Mouse (Mus musculus) hindbrain, embryonic 12.5 days (tissue): ENCODE measurements around the gene Ccl1. TPM values are rescaled to one million over a fixed set of nuclear protein-coding genes. Genes with fewer than 3 reads are reported as not detected.
A peak's percentile ranks its signal among the peaks of the same experiment; 100 is the strongest.

Experiments used
- ATAC-seq: fragments of 200-750 bp; cut with Nextera tagmentation; 2 replicates; pipeline ENCODE4 v1.8.0; 2017; ENCODE audit warnings: moderate TSS enrichment; ENCODE audit not compliant: low FRiP score
- H3K27ac ChIP-seq: fragments of 300-500 bp; sonication (generic); 2 replicates; pipeline ENCODE4 v1.5.1; 2016; ENCODE audit warnings: mild to moderate bottlenecking
- H3K27me3 ChIP-seq: fragments of 300-500 bp; sonication (generic); 2 replicates; pipeline ENCODE4 v1.6.1; 2016; ENCODE audit warnings: mild to moderate bottlenecking
- H3K36me3 ChIP-seq: fragments of 300-500 bp; sonication (generic); 2 replicates; pipeline ENCODE4 v1.6.1; 2016; ENCODE audit warnings: mild to moderate bottlenecking
- H3K4me1 ChIP-seq: fragments of 300-500 bp; sonication (generic); 2 replicates; pipeline ENCODE4 v1.6.1; 2016
- H3K4me2 ChIP-seq: fragments of 300-500 bp; sonication (generic); replicated peaks from 2 replicates; pipeline ENCODE4 v1.6.1; 2016; ENCODE audit warnings: mild to moderate bottlenecking
- H3K4me3 ChIP-seq: fragments of 300-500 bp; sonication (generic); 2 replicates; pipeline ENCODE4 v1.5.1; 2016; ENCODE audit warnings: mild to moderate bottlenecking
- H3K9ac ChIP-seq: fragments of 300-500 bp; sonication (generic); 2 replicates; pipeline ENCODE4 v1.6.1; 2016; ENCODE audit warnings: mild to moderate bottlenecking, moderate library complexity
- H3K9me3 ChIP-seq: fragments of 300-500 bp; sonication (generic); replicated peaks from 2 replicates; pipeline ENCODE4 v1.6.1; 2016; ENCODE audit warnings: mild to moderate bottlenecking
- WGBS: fragments of 180-500 bp; shearing (Covaris S2); methylation state at CpG from one replicate; pipeline ENCODE4 v1.1.7; 2016; 5-methylcytosine and 5-hydroxymethylcytosine counted together
- polyA plus RNA-seq: library from polyadenylated mRNA; unstranded; fragments of >200 nt; fragmentation: Nextera tagmentation; extraction: Ambion mirVana; gene quantifications from 2 replicates; pipeline ENCODE4 v1.2.1, GENCODE M21; 2016

Ccl1 gene
- not detected in 2 replicates for polyA plus RNA-seq

GRCm38 (mm10) chr11:82305590-82305989 lies at the start of gene Ccl1:
TSS of gene Ccl1 (minus strand) at chr11:82305690.
- Histone ChIP-seq H3K4me2 (no peak within 1 kb of the TSS), H3K27ac (no peak within 1 kb of the TSS), H3K36me3 (no peaks in the 10 kb centered on the region), H3K9me3 (no peaks in the 10 kb centered on the region), H3K9ac (no peak within 1 kb of the TSS), H3K27me3 (0 out of 2 replicates have a peak, but pooled peaks cover 2% of the 10 kb centered on the region), H3K4me1 (peaks cover 5% of the 10 kb centered on the region; the same call in 1 of the 2 replicates), H3K4me3 (no peak within 1 kb of the TSS)
- no peak for ATAC-seq
- 75% methylated on average over 4 of the region's 4 CpGs for WGBS

DNA sequence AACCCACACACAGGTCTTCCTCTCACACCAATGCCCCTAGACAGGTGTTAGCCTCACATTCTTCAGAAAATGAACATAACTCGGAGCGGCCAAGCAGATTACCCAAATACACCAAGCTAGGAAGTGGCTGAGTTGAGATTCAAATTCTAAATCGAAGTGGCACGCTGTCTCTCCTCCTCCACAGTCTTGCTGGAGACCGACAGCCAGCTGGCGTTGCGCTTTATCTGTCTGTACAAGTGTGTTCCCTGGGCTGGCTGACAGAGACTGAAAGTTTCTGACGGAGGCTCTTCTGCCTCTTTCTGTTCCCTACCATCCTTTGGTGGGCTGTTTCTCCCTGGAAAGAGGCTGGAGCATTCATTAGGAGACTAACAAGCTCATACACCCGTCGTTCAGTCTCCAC lies 45.5 kb upstream of the Ccl1 start:
- no peaks in the 10 kb centered on the region for H3K27me3 ChIP-seq
- no peak overlapping the region for H3K27ac ChIP-seq
- no peak overlapping the region for H3K9ac ChIP-seq
- no peak for ATAC-seq
- no peak overlapping the region for H3K4me2 ChIP-seq
- no peaks in the 10 kb centered on the region for H3K36me3 ChIP-seq
- 86% methylated on average over 10 of the region's 10 CpGs for WGBS
- no peak overlapping the region for H3K4me3 ChIP-seq
- H3K9me3 ChIP-seq = no peaks in the 10 kb centered on the region
- H3K4me1 ChIP-seq = no peaks in the 10 kb centered on the region

- H3K36me3 ChIP-seq = no peaks in the 10 kb centered on the region
- WGBS = 65% methylated on average over 2 of the region's 2 CpGs
- no peak overlapping the region for H3K4me3 ChIP-seq
- H3K4me2 ChIP-seq = no peak overlapping the region
- H3K4me1 ChIP-seq = peaks cover 18% of the 10 kb centered on the region
- peak overlapping the region; percentile 66; the same call in 1 of the 2 replicates for H3K27ac ChIP-seq
- ATAC-seq = no peak
- H3K27me3 ChIP-seq = no peaks in the 10 kb centered on the region
- no peaks in the 10 kb centered on the region for H3K9me3 ChIP-seq
- H3K9ac ChIP-seq = no peak overlapping the region
Observed at GRCm38 (mm10) chr11:82340900-82341299, 35.4 kb upstream of the Ccl1 start.

DNA sequence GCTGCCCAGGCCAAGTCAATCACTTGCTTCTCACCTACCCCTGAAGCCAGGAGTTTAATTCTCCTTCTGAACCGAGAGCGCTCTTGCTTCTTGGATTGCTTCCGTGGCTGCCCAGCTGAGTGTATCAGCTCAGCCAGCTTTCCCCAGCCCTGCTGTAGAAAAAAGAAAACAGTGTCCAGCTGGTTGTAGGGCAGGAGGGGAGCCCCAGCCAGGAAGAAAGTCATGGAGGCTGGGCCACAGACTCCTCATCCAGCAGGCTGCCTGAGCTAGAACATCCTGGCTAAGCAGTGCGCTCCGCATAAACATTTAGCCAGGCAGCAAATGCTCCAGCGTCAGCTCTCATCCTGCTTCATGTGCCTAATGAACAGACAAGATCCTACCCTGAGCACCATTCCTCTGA lies 34.9 kb upstream of the Ccl1 start:
- Histone ChIP-seq H3K27me3 (no peaks in the 10 kb centered on the region), H3K4me1 (peaks cover 13% of the 10 kb centered on the region), H3K9ac (no peak overlapping the region), H3K4me3 (no peak overlapping the region), H3K36me3 (no peaks in the 10 kb centered on the region), H3K4me2 (peak overlapping the region; percentile 11; the same call in 1 of the 2 replicates), H3K9me3 (no peaks in the 10 kb centered on the region), H3K27ac (peak overlapping the region; percentile 66)
- WGBS = 43% methylated on average over 6 of the region's 6 CpGs
- ATAC-seq = no peak

DNA sequence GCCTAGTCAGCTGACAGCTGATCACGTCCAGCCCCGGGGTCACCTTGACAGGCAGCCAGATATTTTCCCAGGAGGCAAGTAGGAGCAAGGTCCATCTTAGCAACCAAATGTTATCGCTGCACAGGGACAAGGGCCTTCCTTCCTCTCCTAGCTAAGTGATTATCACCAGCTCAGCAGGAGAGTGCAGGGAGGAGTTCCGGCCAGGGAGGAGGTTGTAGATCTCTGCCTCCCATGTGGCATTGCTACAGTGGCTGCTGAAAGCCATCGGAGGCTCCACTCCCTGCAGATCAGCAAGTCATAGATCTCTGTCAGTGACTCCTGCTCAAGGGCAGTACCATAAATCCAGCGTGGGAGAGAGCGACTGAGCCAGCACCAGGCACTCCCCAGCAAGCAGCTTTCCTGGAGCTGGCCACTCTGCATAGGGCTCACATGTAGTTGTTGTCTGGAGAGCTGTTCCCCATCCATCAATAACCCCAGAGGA lies 34.5 kb upstream of the Ccl1 start:
- ATAC-seq = 0 out of 2 replicates have a peak, but pooled peaks have one; percentile 40
- Histone ChIP-seq H3K36me3 (no peaks in the 10 kb centered on the region), H3K27me3 (no peaks in the 10 kb centered on the region), H3K4me2 (0 out of 2 replicates have a peak overlapping the region, but pooled peaks have one; percentile 11), H3K9ac (no peak overlapping the region), H3K27ac (peak overlapping the region; percentile 66), H3K4me1 (peaks cover 13% of the 10 kb centered on the region), H3K4me3 (no peak overlapping the region), H3K9me3 (no peaks in the 10 kb centered on the region)
- 20% methylated on average over 7 of the region's 7 CpGs for WGBS

- peaks cover 5% of the 10 kb centered on the region; the same call in 1 of the 2 replicates for H3K4me1 ChIP-seq
- WGBS = 55% methylated on average over 7 of the region's 7 CpGs
- 0 out of 2 replicates have a peak, but pooled peaks cover 2% of the 10 kb centered on the region for H3K27me3 ChIP-seq
- H3K36me3 ChIP-seq = no peaks in the 10 kb centered on the region
- no peak for ATAC-seq
- H3K27ac ChIP-seq = no peak overlapping the region
- no peak overlapping the region for H3K4me3 ChIP-seq
- no peak overlapping the region for H3K4me2 ChIP-seq
- H3K9me3 ChIP-seq = no peaks in the 10 kb centered on the region
- no peak overlapping the region for H3K9ac ChIP-seq
Observed at GRCm38 (mm10) chr11:82313153-82313552, 7.7 kb upstream of the Ccl1 start.

GRCm38 (mm10) chr11:82310336-82311045 lies 5.0 kb upstream of the Ccl1 start:
- peak overlapping the region; percentile 52 for H3K27ac ChIP-seq

DNA sequence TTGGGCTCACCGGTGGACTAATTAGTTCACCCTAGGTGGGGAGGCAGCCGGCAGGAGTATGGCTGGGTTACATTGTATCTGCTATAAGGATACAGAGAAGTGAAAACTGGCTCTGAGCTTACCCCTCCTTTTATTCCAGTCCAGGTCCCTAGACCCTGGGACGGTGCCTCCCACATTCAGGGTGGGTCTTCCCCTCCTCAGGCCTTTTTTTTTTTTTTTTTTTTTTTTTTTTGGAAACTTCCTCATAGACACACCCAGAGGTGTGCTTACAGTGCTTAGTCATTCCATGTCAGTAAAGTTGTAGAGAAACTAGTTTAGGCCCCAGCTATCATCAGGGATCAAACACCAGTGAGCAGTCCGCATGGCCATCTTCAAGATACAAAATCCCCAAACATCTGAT lies 7.6 kb downstream of the Ccl1 start:
- H3K4me3 ChIP-seq = no peak overlapping the region
- H3K36me3 ChIP-seq = no peaks in the 10 kb centered on the region
- H3K9me3 ChIP-seq = no peaks in the 10 kb centered on the region
- WGBS = 79% methylated on average over 4 of the region's 4 CpGs
- H3K27me3 ChIP-seq = no peaks in the 10 kb centered on the region
- no peak overlapping the region for H3K4me2 ChIP-seq
- ATAC-seq = no peak
- no peak overlapping the region for H3K27ac ChIP-seq
- no peaks in the 10 kb centered on the region for H3K4me1 ChIP-seq
- no peak overlapping the region for H3K9ac ChIP-seq

More at GRCm38 (mm10) chr11:82310336-82311045, 5.0 kb upstream of the Ccl1 start:
- no peaks in the 10 kb centered on the region for H3K9me3 ChIP-seq
- 0 out of 2 replicates have a peak, but pooled peaks cover 2% of the 10 kb centered on the region for H3K27me3 ChIP-seq
- no peak for ATAC-seq
- no peak overlapping the region for H3K9ac ChIP-seq
- H3K36me3 ChIP-seq = no peaks in the 10 kb centered on the region
- H3K4me3 ChIP-seq = no peak overlapping the region
- 18% methylated on average over 12 of the region's 12 CpGs for WGBS
- peaks cover 5% of the 10 kb centered on the region; the same call in 1 of the 2 replicates for H3K4me1 ChIP-seq
- H3K4me2 ChIP-seq = peak overlapping the region; percentile 22; the same call in 1 of the 2 replicates

DNA sequence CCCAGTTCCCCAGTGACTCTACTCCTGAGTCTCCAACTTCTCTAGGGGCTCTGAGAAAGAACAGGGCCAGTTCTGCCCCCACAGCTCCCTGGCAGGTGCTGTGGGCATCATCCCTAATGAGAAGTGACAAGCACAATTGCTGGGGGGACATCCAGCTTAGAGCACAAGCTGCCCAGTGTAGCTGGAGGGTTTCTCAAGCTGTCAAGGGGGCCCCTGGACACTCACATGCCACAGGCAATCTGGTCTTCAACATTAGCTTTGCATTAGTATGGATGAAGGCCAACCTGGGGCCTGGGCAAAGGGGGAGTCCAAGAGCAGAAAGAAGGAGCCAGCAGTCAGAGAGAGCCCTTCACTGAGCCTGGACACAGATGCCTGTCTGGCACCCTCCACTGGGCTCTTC lies 14.6 kb downstream of the Ccl1 start:
- Histone ChIP-seq H3K9me3 (no peaks in the 10 kb centered on the region), H3K9ac (no peak overlapping the region), H3K27me3 (no peaks in the 10 kb centered on the region), H3K27ac (no peak overlapping the region), H3K4me2 (no peak overlapping the region), H3K4me1 (no peaks in the 10 kb centered on the region), H3K4me3 (no peak overlapping the region), H3K36me3 (no peaks in the 10 kb centered on the region)
- ATAC-seq = no peak

DNA sequence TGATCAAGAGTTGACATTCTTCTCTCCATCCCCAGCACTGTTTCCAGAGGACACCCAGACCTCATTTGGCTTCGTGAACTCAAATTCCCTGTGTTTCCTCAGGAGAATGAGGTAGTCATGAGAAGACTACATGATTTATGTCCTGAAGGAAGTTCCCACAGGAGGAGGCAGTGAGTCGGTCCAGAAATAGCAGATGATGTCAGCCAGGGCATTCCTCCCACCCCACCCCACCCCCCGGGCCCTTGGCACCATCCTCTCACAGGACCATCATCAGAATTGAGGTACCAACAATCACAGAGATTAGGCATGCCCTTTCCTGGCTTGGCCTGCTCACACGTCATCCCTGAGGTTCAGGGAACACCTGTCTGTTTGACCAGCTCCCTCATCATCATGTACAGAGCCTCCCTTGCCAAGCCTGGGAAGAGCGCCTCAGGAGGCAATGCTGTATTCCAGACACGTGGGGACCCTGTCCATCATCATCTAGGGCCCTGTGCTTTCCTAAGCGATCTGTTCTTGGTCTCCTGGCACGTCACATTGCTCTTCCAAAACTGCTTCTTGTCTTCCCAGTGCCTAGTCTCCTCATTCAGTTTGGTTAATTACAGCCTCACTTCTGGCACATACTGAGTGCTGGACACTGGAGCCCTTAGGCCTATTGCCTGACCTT lies 31.2 kb downstream of the Ccl1 start:
- Histone ChIP-seq H3K4me3 (no peak overlapping the region), H3K4me2 (no peak overlapping the region), H3K27ac (no peak overlapping the region; the same call in 1 of the 2 replicates), H3K27me3 (no peaks in the 10 kb centered on the region), H3K36me3 (no peaks in the 10 kb centered on the region), H3K9me3 (no peaks in the 10 kb centered on the region), H3K4me1 (peaks cover 4% of the 10 kb centered on the region; the same call in 1 of the 2 replicates), H3K9ac (no peak overlapping the region)
- no peak for ATAC-seq
- WGBS = 77% methylated on average over 8 of the region's 8 CpGs

DNA sequence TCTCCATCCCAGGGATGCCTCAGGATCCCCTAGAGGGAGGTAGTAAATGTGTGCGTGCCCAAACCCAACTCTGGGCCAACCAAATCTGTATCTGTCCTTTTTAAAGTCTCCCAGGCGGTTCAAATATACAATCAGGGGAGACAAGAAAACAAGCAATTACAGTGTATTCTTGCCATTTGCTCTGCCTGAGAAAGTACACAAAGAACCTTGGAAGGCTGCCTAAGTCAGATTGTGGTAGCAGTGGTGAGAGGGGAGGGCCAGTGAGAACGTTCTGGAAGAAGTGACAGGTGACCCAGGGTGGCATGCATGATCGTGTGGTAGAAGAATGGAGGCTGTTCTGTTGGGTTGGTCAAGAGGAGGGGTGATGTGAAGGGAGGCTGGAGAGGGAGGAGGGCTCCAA lies 46.4 kb downstream of the Ccl1 start:
- Histone ChIP-seq H3K4me2 (no peak overlapping the region), H3K27ac (no peak overlapping the region), H3K4me1 (peaks cover 14% of the 10 kb centered on the region), H3K9me3 (no peaks in the 10 kb centered on the region), H3K9ac (no peak overlapping the region), H3K27me3 (peaks cover 11% of the 10 kb centered on the region), H3K4me3 (no peak overlapping the region), H3K36me3 (no peaks in the 10 kb centered on the region)
- no peak for ATAC-seq
- 50% methylated on average over 4 of the region's 4 CpGs for WGBS

- Histone ChIP-seq H3K27me3 (peaks cover 11% of the 10 kb centered on the region), H3K9me3 (no peaks in the 10 kb centered on the region), H3K36me3 (no peaks in the 10 kb centered on the region), H3K9ac (no peak overlapping the region), H3K4me2 (no peak overlapping the region), H3K4me1 (peaks cover 20% of the 10 kb centered on the region), H3K27ac (no peak overlapping the region), H3K4me3 (no peak overlapping the region)
- ATAC-seq = peak; percentile 55; the same call in 1 of the 2 replicates
- WGBS = 22% methylated on average over 4 of the region's 4 CpGs
Observed at GRCm38 (mm10) chr11:82255601-82256000, 49.9 kb downstream of the Ccl1 start.
